Mouse (Mus musculus): ENCODE measurements around the gene Npl. TPM values are rescaled to one million over a fixed set of nuclear protein-coding genes. Genes with fewer than 3 reads are reported as not detected.

Gene Npl
- polyA plus RNA-seq, 1 experiment from 2014 or later: 4.0 TPM

- TF ChIP-seq EP300 (IDR thresholded peaks at IDR 0.05) (no peak), CTCF (IDR thresholded peaks at IDR 0.05) (no peak)
- Histone ChIP-seq H3K36me3 (ENCODE audit: insufficient read depth, low read length) (no peaks in the 10 kb centered on the region), H3K9ac (replicated peaks; ENCODE audit: low read depth) (no peak overlapping the region), H3K9me3 (ENCODE audit: low read length) (no peaks in the 10 kb centered on the region), H3K4me2 (replicated peaks; ENCODE audit: low read depth, low read length) (no peak overlapping the region), H3K27ac (ENCODE audit: low read length) (no peak overlapping the region), H3K27me3 (replicated peaks; ENCODE audit: insufficient read depth, low read length) (no peaks in the 10 kb centered on the region), H3K4me1 (ENCODE audit: insufficient read depth, low read depth, low read length) (no peaks in the 10 kb centered on the region), H3K4me3 (ENCODE audit: low read depth, low read length) (no peak overlapping the region)
- DNase-seq (ENCODE audit: low spot score) (no peak), ATAC-seq (no peak)
- 73% methylated on average over 3 of the region's 3 CpGs for WGBS
Measured at GRCm38 (mm10) chr1:153496030-153496429, 53.8 kb downstream of the Npl start.

GRCm38 (mm10) chr1:153493931-153494330, 55.9 kb downstream of the Npl start:
- H3K4me1 ChIP-seq (ENCODE audit: insufficient read depth, low read depth, low read length): no peaks in the 10 kb centered on the region
- H3K9ac ChIP-seq (replicated peaks; ENCODE audit: low read depth): no peak overlapping the region
- H3K4me3 ChIP-seq (ENCODE audit: low read depth, low read length): no peak overlapping the region
- H3K4me2 ChIP-seq (replicated peaks; ENCODE audit: low read depth, low read length): no peak overlapping the region
- H3K36me3 ChIP-seq (ENCODE audit: insufficient read depth, low read length): no peaks in the 10 kb centered on the region
- 39% methylated on average over 6 of the region's 6 CpGs for whole genome bisulfite sequencing
- DNase-seq (ENCODE audit: low spot score) (no peak), ATAC-seq (no peak)
- TF ChIP-seq EP300 (IDR thresholded peaks at IDR 0.05) (no peak), CTCF (IDR thresholded peaks at IDR 0.05) (no peak)
- H3K27ac ChIP-seq (ENCODE audit: low read length): no peak overlapping the region
- no peaks in the 10 kb centered on the region for H3K9me3 ChIP-seq (ENCODE audit: low read length)
- H3K27me3 ChIP-seq (replicated peaks; ENCODE audit: insufficient read depth, low read length): no peaks in the 10 kb centered on the region

GRCm38 (mm10) chr1:153493338-153493737, 56.5 kb downstream of the Npl start:
- Histone ChIP-seq H3K27me3 (replicated peaks; ENCODE audit: insufficient read depth, low read length) (no peaks in the 10 kb centered on the region), H3K4me2 (replicated peaks; ENCODE audit: low read depth, low read length) (no peak overlapping the region), H3K4me3 (ENCODE audit: low read depth, low read length) (no peak overlapping the region), H3K27ac (ENCODE audit: low read length) (no peak overlapping the region), H3K36me3 (ENCODE audit: insufficient read depth, low read length) (no peaks in the 10 kb centered on the region), H3K9me3 (ENCODE audit: low read length) (no peaks in the 10 kb centered on the region), H3K9ac (replicated peaks; ENCODE audit: low read depth) (no peak overlapping the region), H3K4me1 (ENCODE audit: insufficient read depth, low read depth, low read length) (no peaks in the 10 kb centered on the region)
- 38% methylated on average over 4 of the region's 4 CpGs for WGBS
- TF ChIP-seq EP300 (IDR thresholded peaks at IDR 0.05): no peak
- TF ChIP-seq CTCF (IDR thresholded peaks at IDR 0.05): no peak
- DNase-seq (ENCODE audit: low spot score) (no peak), ATAC-seq (no peak)

- 89% methylated on average over 1 of the region's 1 CpGs for WGBS
- H3K4me1 ChIP-seq (ENCODE audit: insufficient read depth, low read depth, low read length): no peaks in the 10 kb centered on the region
- TF ChIP-seq CTCF (IDR thresholded peaks at IDR 0.05) (no peak), EP300 (IDR thresholded peaks at IDR 0.05) (no peak)
- no peak overlapping the region for H3K4me2 ChIP-seq (replicated peaks; ENCODE audit: low read depth, low read length)
- DNase-seq (ENCODE audit: low spot score) (peak; percentile 57), ATAC-seq (no peak)
- H3K27me3 ChIP-seq (replicated peaks; ENCODE audit: insufficient read depth, low read length): no peaks in the 10 kb centered on the region
- no peak overlapping the region for H3K4me3 ChIP-seq (ENCODE audit: low read depth, low read length)
- H3K27ac ChIP-seq (ENCODE audit: low read length): no peak overlapping the region
- H3K9me3 ChIP-seq (ENCODE audit: low read length): no peaks in the 10 kb centered on the region
- H3K9ac ChIP-seq (replicated peaks; ENCODE audit: low read depth): no peak overlapping the region
- H3K36me3 ChIP-seq (ENCODE audit: insufficient read depth, low read length): no peaks in the 10 kb centered on the region
Measured at GRCm38 (mm10) chr1:153491822-153492221, 58.0 kb downstream of the Npl start.

- Histone ChIP-seq H3K36me3 (ENCODE audit: insufficient read depth, low read length) (no peaks in the 10 kb centered on the region), H3K4me1 (ENCODE audit: insufficient read depth, low read depth, low read length) (no peaks in the 10 kb centered on the region), H3K4me3 (ENCODE audit: low read depth, low read length) (no peak overlapping the region), H3K9ac (replicated peaks; ENCODE audit: low read depth) (no peak overlapping the region), H3K27me3 (replicated peaks; ENCODE audit: insufficient read depth, low read length) (no peaks in the 10 kb centered on the region), H3K27ac (ENCODE audit: low read length) (no peak overlapping the region), H3K9me3 (ENCODE audit: low read length) (no peaks in the 10 kb centered on the region), H3K4me2 (replicated peaks; ENCODE audit: low read depth, low read length) (no peak overlapping the region)
- no peak for ATAC-seq
- no peak for DNase-seq (ENCODE audit: low spot score)
- TF ChIP-seq EP300 (IDR thresholded peaks at IDR 0.05) (no peak), CTCF (IDR thresholded peaks at IDR 0.05) (no peak)
- 94% methylated on average over 2 of the region's 2 CpGs for WGBS
Measured at GRCm38 (mm10) chr1:153491345-153491744, 58.5 kb downstream of the Npl start.

- Histone ChIP-seq H3K9me3 (ENCODE audit: low read length) (no peaks in the 10 kb centered on the region), H3K36me3 (ENCODE audit: insufficient read depth, low read length) (no peaks in the 10 kb centered on the region), H3K4me1 (ENCODE audit: insufficient read depth, low read depth, low read length) (peaks cover under 1% of the 10 kb centered on the region; the same call in 1 of the 2 replicates), H3K27me3 (replicated peaks; ENCODE audit: insufficient read depth, low read length) (no peaks in the 10 kb centered on the region), H3K9ac (replicated peaks; ENCODE audit: low read depth) (no peak overlapping the region), H3K4me3 (ENCODE audit: low read depth, low read length) (no peak overlapping the region), H3K27ac (ENCODE audit: low read length) (no peak overlapping the region), H3K4me2 (replicated peaks; ENCODE audit: low read depth, low read length) (no peak overlapping the region)
- TF ChIP-seq CTCF (IDR thresholded peaks at IDR 0.05): no peak
- no peak for TF ChIP-seq EP300 (IDR thresholded peaks at IDR 0.05)
- 75% methylated on average over 4 of the region's 4 CpGs for WGBS
- no peak for DNase-seq (ENCODE audit: low spot score)
- ATAC-seq: no peak
Measured at GRCm38 (mm10) chr1:153489963-153490362, 59.9 kb downstream of the Npl start.

- no peaks in the 10 kb centered on the region for H3K9me3 ChIP-seq (ENCODE audit: low read length)
- TF ChIP-seq EP300 (IDR thresholded peaks at IDR 0.05) (no peak), CTCF (IDR thresholded peaks at IDR 0.05) (no peak)
- DNase-seq (ENCODE audit: low spot score) (no peak), ATAC-seq (no peak)
- 55% methylated on average over 2 of the region's 2 CpGs for WGBS
- no peak overlapping the region for H3K27ac ChIP-seq (ENCODE audit: low read length)
- no peak overlapping the region for H3K4me3 ChIP-seq (ENCODE audit: low read depth, low read length)
- no peaks in the 10 kb centered on the region for H3K27me3 ChIP-seq (replicated peaks; ENCODE audit: insufficient read depth, low read length)
- H3K4me2 ChIP-seq (replicated peaks; ENCODE audit: low read depth, low read length): no peak overlapping the region
- H3K9ac ChIP-seq (replicated peaks; ENCODE audit: low read depth): no peak overlapping the region
- H3K36me3 ChIP-seq (ENCODE audit: insufficient read depth, low read length): no peaks in the 10 kb centered on the region
- H3K4me1 ChIP-seq (ENCODE audit: insufficient read depth, low read depth, low read length): peaks cover 4% of the 10 kb centered on the region; the same call in 1 of the 2 replicates
Measured at GRCm38 (mm10) chr1:153489540-153489939, 60.3 kb downstream of the Npl start.
